10 mouse cellular contexts compared by ENCODE assay signal in genomic region chr5:111220679-111221380, GRCm38 (mm10).
DNase-seq lines count a peak whose midpoint lies in the region; ATAC-seq and TF ChIP-seq lines count a peak whose summit lies in the region.
"Had no signal": no experiment of that assay in that cellular context is flagged by ENCODE, and none has a peak within 500 bp of the region (broad histone marks: within the 10 kb centered on the region; RNA-seq: fewer than 3 reads in every experiment).

No protein-coding gene starts in this region.

- intact Hi-C loops in heart, postnatal 25 days (cut with DNase I) = no loop called here

- peaks cover 23% of the 10 kb centered on the region for H3K36me3 ChIP-seq in heart, embryonic 10.5 days
- H3K36me3 ChIP-seq in hindbrain, embryonic 15.5 days = peaks cover 19% of the 10 kb centered on the region
- peaks cover 27% of the 10 kb centered on the region for H3K36me3 ChIP-seq in neural tube, embryonic 13.5 days

- H3K4me1 ChIP-seq in heart, embryonic 10.5 days = peaks cover 49% of the 10 kb centered on the region
- H3K4me1 ChIP-seq in hindbrain, embryonic 15.5 days (replicated peaks) = peaks cover 62% of the 10 kb centered on the region
- peaks cover 85% of the 10 kb centered on the region for H3K4me1 ChIP-seq in neural tube, embryonic 13.5 days (replicated peaks)
- H3K4me1 ChIP-seq in cerebellum, adult 2 months (ENCODE audit: control insufficient read depth, insufficient read depth, low read length) = peaks cover 15% of the 10 kb centered on the region

- no peak overlapping the region for H3K4me3 ChIP-seq in heart, embryonic 10.5 days
- H3K4me3 ChIP-seq in hindbrain, embryonic 15.5 days = no peak overlapping the region
- no peak overlapping the region for H3K4me3 ChIP-seq in neural tube, embryonic 13.5 days
- no peak overlapping the region for H3K4me3 ChIP-seq in cerebellum, adult 2 months (replicated peaks; ENCODE audit: insufficient read depth, low read depth, low read length)

- no peak overlapping the region for H3K9ac ChIP-seq in hindbrain, embryonic 15.5 days
- peak overlapping the region; percentile 54 for H3K9ac ChIP-seq in neural tube, embryonic 13.5 days

- no peak for TF ChIP-seq POLR2A in brain, embryonic 14.5 days (IDR thresholded peaks at IDR 0.05; ENCODE audit: borderline replicate concordance, extremely low read depth, insufficient read depth, insufficient read length, poor library complexity, severe bottlenecking)
- no peak for TF ChIP-seq POLR2A in cerebellum, adult 2 months (IDR thresholded peaks at IDR 0.05; ENCODE audit: borderline replicate concordance, insufficient read depth, low read length)

- WGBS in heart, embryonic 10.5 days = 52% methylated on average over 16 of the region's 16 CpGs
- 18% methylated on average over 16 of the region's 16 CpGs for WGBS in hindbrain, embryonic 15.5 days
- WGBS in neural tube, embryonic 13.5 days = 10% methylated on average over 16 of the region's 16 CpGs
- WGBS in cerebellum, adult 2 months = 51% methylated on average over 16 of the region's 16 CpGs

- peak overlapping the region; percentile 65 for H3K27ac ChIP-seq in heart, embryonic 10.5 days
- peak overlapping the region; percentile 76 for H3K27ac ChIP-seq in hindbrain, embryonic 15.5 days (replicated peaks)
- H3K27ac ChIP-seq in neural tube, embryonic 13.5 days (replicated peaks) = peak overlapping the region; percentile 94
- H3K27ac ChIP-seq in cerebellum, adult 2 months (ENCODE audit: insufficient read depth, low read length) = no peak overlapping the region
- H3K27ac ChIP-seq: macrophage had no signal

- no peak for DNase-seq in heart, embryonic 10.5 days (ENCODE audit: low spot score)
- no peak for DNase-seq in heart, postnatal 25 days (ENCODE audit: low spot score)
- DNase-seq in brain, embryonic 14.5 days (ENCODE audit: low read depth) = peak; percentile 94
- no peak for DNase-seq in testis, postnatal 10 days (ENCODE audit: low spot score)
- no peak for DNase-seq in cerebellum, adult 2 months
- DNase-seq in B cell, adult 2 months = no peak
- DNase-seq: adrenal gland, postnatal 25 days had no signal

- peak; percentile 68 for ATAC-seq in hindbrain, embryonic 15.5 days (ENCODE audit: low FRiP score, low read depth)
- peak; percentile 69 for ATAC-seq in neural tube, embryonic 13.5 days (ENCODE audit: low read depth)

- no peak overlapping the region for H3K4me2 ChIP-seq in hindbrain, embryonic 15.5 days
- H3K4me2 ChIP-seq in neural tube, embryonic 13.5 days = no peak overlapping the region

- TF ChIP-seq CTCF in brain, embryonic 14.5 days (IDR thresholded peaks at IDR 0.05; ENCODE audit: borderline replicate concordance, extremely low read depth, insufficient read depth, insufficient read length) = no peak
- no peak for TF ChIP-seq CTCF in cerebellum, adult 2 months (IDR thresholded peaks at IDR 0.05; ENCODE audit: borderline replicate concordance, insufficient read depth, low read depth, low read length)

- H3K27me3 ChIP-seq in heart, embryonic 10.5 days (ENCODE audit: insufficient read depth, poor library complexity, severe bottlenecking) = peaks cover 16% of the 10 kb centered on the region; the same call in 1 of the 2 replicates
- H3K27me3 ChIP-seq in hindbrain, embryonic 15.5 days = no peaks in the 10 kb centered on the region
- no peaks in the 10 kb centered on the region for H3K27me3 ChIP-seq in neural tube, embryonic 13.5 days
- H3K27me3 ChIP-seq in cerebellum, adult 2 months (ENCODE audit: control insufficient read depth, insufficient read depth, low read length) = no peaks in the 10 kb centered on the region

- no peaks in the 10 kb centered on the region for H3K9me3 ChIP-seq in heart, embryonic 10.5 days
- no peaks in the 10 kb centered on the region for H3K9me3 ChIP-seq in hindbrain, embryonic 15.5 days
- no peaks in the 10 kb centered on the region for H3K9me3 ChIP-seq in neural tube, embryonic 13.5 days
